Mouse (Mus musculus) embryo, embryonic 9.5 days (tissue): ENCODE data around the gene Gm9964.
"Not testable (repeated sequence)": the region's sequence is repeated elsewhere in the genome, so short reads cannot be mapped to it uniquely, and the experiment has no call there.

Experiments used
- DNase-seq: peaks from one replicate; pipeline ENCODE4 v3.0.0-alpha.2; 2017; ENCODE audit errors: extremely low spot score

The Gm9964 gene

GRCm38 (mm10) chr11:79296856-79297491 is at the start of gene Gm9964:
TSS of gene Gm9964 (minus strand) at chr11:79296906.
- DNase-seq: no peak

GRCm38 (mm10) chr11:79339808-79340781 is 43.4 kb upstream of the Gm9964 start:
- peak; percentile 70 for DNase-seq

- DNase-seq: peak; percentile 98
Observed at GRCm38 (mm10) chr11:79339234-79339807, 42.6 kb upstream of the Gm9964 start, which contains the start of gene Nf1. TSS of gene Nf1 (plus strand) at chr11:79339693.

- DNase-seq: peak; percentile 17
Observed at GRCm38 (mm10) chr11:79338621-79339020, 41.9 kb upstream of the Gm9964 start.

- DNase-seq: no peak
Observed at GRCm38 (mm10) chr11:79336722-79337267, 40.1 kb upstream of the Gm9964 start.

- no peak for DNase-seq
Observed at GRCm38 (mm10) chr11:79335077-79335476, 38.4 kb upstream of the Gm9964 start.

GRCm38 (mm10) chr11:79329585-79329984 is 32.9 kb upstream of the Gm9964 start:
- DNase-seq: no peak

- DNase-seq: no peak
Observed at GRCm38 (mm10) chr11:79328060-79328459, 31.4 kb upstream of the Gm9964 start.

- peak; percentile 19 for DNase-seq
Observed at GRCm38 (mm10) chr11:79327106-79327505, 30.4 kb upstream of the Gm9964 start.

- no peak for DNase-seq
Observed at GRCm38 (mm10) chr11:79325663-79326062, 29.0 kb upstream of the Gm9964 start.

GRCm38 (mm10) chr11:79323985-79324685 is 27.4 kb upstream of the Gm9964 start:
- peak; percentile 23 for DNase-seq

GRCm38 (mm10) chr11:79319807-79320206 is 23.1 kb upstream of the Gm9964 start:
- DNase-seq: no peak

- no peak for DNase-seq
Observed at GRCm38 (mm10) chr11:79316807-79317345, 20.2 kb upstream of the Gm9964 start.

- no peak for DNase-seq
Observed at GRCm38 (mm10) chr11:79310467-79310866, 13.8 kb upstream of the Gm9964 start.

GRCm38 (mm10) chr11:79307560-79308200 is 11.0 kb upstream of the Gm9964 start:
- DNase-seq: peak; percentile 37

- peak; percentile 67 for DNase-seq
Observed at GRCm38 (mm10) chr11:79306996-79307395, 10.3 kb upstream of the Gm9964 start.

GRCm38 (mm10) chr11:79306510-79306909 is 9.8 kb upstream of the Gm9964 start:
- DNase-seq: peak; percentile 37

GRCm38 (mm10) chr11:79305697-79306340 is 9.1 kb upstream of the Gm9964 start:
- DNase-seq: no peak

- DNase-seq: not testable (repeated sequence)
Observed at GRCm38 (mm10) chr11:79304245-79304644, 7.5 kb upstream of the Gm9964 start.

GRCm38 (mm10) chr11:79303109-79303508 is 6.4 kb upstream of the Gm9964 start:
- no peak for DNase-seq
